Mouse (Mus musculus) kidney, adult 11 months (tissue): ENCODE data around the gene Smarcb1.
A peak's percentile ranks its signal among the peaks of the same experiment; 100 is the strongest.

Experiments
- DNase-seq: peaks from one replicate; pipeline ENCODE4 v3.0.0; 2022

Smarcb1 gene

DNA sequence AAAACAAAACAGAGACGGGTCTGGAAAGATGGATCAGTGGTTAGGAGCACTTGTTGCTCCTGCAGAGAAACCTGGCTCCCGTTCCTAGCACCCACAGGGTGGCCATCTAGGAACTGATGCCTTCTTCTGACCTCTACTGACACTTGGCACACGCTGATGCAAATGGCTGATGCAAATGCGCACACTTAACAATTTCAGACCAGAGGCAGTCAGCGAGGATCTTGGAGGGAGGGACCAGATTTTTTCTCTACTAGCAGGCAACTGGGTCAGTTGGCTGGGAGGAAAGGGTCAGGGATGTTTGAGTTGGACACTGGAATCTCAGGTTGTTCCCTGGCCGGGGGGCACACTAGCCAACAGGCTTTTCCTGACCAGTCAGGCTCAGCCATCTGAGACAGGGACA is 11.5 kb upstream of the Smarcb1 start, which contains the start of gene Chchd10:
TSS of gene Chchd10 (plus strand) at position 240 of the 400 bp plus-strand sequence.
- DNase-seq, result no peak

- no peak for DNase-seq
Observed at GRCm38 (mm10) chr10:75932081-75932678, 10.8 kb upstream of the Smarcb1 start.

DNA sequence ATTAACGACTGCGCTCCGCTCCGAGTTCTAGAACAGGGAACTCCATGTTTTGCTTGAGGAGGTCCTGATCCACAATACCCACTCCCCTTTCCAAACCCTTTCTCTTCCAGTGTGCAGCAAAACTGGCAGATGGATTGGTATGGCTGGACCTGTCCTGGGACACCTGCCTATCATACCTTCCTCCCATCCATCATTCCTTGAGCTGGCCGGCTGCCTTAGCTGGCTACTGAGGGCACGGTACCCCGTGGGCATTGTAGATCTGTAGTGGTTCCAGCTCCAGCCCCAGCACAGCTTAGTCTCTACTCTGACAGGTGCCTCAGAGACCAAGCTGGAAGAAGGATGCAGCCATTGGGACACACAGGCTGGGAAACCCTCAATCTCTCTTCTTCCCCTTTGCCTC is 9.9 kb upstream of the Smarcb1 start:
- DNase-seq, result no peak

DNA sequence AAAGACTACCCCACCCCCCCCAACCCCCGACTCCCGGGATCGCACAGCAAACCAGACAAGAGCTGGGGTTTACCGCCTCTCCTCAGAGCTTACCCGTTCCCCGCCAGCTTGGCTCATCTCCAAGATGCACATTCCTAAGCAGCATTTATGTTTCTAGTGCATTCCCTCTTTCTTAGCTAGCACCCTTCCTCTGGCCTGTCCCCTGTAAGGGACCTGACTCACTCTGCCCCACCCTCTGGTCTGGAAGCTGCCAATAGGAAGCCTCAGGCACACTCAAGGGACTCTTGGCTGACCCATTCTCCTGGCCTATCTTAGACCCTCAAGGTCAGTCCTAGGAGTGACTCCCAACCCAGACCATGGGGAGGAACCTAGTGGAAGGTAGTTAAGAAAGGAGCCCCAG is 8.9 kb upstream of the Smarcb1 start:
- DNase-seq, result no peak

- DNase-seq, result no peak
Observed at GRCm38 (mm10) chr10:75926396-75926795, 5.0 kb upstream of the Smarcb1 start.

DNA sequence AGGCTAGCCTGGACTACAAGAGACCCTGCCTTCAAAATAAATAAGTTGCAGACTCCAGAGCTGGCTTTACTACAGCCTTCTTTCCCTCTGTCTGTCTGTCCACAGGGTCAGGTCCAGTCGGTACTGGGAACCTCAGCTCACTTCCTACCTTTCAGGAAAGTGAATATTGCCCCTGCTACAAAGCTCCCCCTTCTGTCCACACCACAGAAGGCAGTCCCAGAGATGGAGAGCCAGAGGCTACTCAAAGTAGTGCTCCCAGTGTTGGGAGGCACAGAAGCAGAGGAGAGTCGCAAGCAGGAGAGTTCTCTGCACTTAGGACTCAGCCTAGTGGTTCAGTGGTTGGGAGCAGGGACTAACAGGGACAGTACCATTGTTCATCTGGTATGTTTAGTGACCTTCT is 2.9 kb upstream of the Smarcb1 start:
- DNase-seq, result no peak

DNA sequence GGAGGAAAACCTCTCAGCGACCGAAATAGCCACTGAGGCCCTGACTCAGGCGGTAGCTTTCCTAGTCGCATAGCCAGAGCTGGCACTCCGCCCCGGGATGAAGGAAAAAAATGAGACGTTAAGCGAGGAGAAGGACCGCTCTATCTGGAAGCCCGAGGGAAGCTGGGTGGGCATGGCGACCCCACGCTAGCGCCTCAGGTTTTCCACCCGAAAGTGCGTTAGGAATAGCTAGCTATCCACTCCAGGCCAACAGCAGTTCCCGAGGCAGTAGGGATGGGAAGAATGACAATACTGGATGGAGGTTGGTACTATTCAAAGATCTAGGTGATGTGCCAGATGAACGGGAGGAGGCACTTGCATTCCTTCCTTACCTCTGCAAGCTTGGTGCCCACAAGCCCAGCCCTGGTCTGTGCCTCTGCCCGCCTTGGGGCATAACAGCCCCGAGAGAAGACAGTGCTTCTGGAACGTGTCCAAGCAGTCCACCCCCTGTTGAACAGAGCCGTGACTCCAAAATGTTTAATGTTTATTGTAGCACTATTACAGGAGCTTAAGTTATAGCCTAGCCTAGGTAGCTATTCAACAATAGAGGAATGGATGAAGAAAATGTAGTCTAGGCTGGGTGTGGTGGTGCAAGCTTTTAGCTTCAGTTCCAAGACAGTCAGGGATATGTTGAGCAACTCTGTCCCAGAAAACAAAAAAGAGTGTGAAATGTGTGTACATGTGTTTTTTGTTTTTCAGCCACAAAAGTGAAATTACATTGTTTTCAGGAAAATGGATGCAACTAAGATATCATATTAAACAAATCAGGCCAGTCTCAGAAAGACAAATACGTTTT is 526 bp upstream of the Smarcb1 start:
- DNase-seq, result no peak

DNA sequence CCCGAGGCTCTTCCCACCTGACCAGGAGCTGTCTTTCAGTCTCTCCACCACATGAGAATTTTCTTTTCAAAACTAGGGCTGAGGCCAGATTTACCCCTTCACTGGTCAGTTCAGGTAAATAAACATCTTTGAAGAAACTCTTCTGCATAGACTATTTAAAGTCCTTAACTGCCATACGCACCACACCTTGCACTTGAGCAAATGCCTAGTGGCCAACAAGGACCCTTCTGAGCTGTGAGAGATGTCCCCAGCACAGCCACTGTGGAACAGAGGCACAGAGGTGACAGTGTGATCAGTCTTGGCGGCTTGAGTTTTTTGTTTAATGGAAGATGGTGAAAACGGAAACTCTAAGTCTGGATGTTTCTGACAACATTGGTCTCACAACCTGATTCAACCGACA is 2.4 kb downstream of the Smarcb1 start:
- no peak for DNase-seq

GRCm38 (mm10) chr10:75916840-75917239 is 4.6 kb downstream of the Smarcb1 start:
- DNase-seq, result no peak

DNA sequence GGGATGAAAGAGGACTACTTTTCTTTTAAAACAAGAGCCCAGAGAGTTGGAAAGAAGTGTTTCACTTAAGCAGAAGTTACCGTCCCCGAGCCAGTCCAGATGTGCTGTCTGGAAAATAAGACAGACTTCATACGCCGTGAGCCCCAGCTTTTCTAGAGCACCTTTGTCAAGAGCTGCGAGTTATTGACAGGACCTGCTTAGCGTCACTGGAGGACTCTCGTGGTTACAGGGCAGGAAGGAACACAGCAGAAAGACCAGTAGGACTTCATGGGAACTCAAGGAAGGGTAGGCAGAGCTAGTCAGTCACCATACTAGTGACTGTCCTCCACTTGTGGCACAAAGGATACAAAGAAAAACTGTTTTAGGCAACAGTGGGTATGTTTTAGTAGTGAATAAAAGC is 5.9 kb downstream of the Smarcb1 start:
- no peak for DNase-seq

- DNase-seq, result no peak
Observed at GRCm38 (mm10) chr10:75913013-75913589, 8.3 kb downstream of the Smarcb1 start.

DNA sequence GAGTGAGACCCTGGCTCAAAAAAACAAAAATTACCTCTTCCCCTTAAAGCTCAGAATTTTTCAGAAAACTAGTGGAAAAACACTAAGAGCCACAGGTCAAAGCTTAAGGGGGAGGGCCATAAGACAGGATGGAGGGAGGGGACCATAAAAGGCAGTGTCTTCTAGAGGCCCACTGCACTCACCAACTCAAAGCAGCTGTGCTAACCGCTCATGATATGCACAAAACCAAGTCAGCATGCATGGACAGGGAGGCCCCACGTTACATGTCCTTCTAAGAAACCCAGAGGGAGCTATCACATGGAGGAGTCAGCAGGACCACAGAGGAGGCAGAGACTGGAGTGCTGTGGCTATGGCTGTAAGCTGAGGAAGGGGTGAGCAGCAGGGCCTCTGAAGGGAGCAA is 10.7 kb downstream of the Smarcb1 start:
- DNase-seq, result no peak

DNA sequence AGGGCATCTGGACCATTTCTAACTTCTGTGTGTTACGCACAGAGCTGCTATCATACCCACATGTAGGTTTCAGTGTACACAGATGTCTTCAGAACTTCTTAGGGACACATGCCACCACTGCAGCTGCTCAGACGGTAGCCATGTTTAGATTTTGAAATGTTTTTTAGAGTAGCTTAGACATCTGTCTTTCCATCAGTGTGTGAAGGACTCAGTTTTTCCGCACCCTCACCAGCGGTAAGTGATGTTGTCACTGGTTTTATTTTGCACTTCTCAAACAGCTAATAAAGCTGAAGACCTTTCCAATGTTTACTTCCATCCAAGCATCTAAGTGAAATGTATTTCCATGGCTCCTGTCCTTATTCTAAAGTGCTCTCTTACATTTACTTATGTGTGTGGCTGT is 14.5 kb downstream of the Smarcb1 start:
- no peak for DNase-seq

DNA sequence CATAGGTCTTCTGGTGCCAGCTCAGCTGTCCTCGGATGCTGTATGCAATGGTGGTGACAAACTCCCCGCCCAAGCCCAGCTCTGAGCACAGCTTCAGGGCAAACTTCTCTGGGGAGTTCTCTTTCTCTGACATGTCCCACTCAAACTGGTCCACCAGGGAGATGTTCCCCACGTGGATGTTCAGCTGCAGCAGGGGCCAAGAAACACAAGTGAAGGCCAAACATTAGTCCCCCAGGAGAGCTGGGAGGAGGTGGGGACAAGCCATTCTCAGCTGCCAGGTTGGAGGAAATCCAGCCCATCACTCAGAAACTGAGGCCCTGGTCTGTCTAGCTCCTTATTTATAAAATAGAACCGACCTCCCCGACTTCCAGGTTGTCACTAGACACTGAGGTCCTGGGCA is 17.0 kb downstream of the Smarcb1 start:
- no peak for DNase-seq

DNA sequence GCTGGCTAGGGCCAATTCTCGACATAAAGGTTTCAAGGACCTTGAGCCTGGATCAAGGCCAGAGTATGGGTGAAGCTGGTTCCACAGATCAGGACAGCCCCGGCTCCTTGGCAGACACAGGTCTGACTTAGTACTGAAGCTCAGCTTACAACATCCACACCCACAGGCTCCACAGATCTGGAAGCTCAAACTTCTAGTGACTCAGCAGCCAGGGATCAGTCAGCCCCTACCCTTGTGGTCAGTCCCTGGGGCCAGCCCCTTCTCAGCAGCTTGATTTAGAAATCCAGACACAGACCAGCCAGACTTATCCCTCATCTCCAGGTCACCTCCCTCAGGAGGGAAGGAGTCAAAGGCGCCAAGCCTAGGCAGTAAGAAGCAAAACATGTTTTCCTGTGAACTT is 22.6 kb downstream of the Smarcb1 start:
- DNase-seq, result peak; percentile 62

- no peak for DNase-seq
Observed at GRCm38 (mm10) chr10:75898039-75898564, 23.3 kb downstream of the Smarcb1 start.

- DNase-seq, result peak; percentile 64
Observed at GRCm38 (mm10) chr10:75897373-75897772, 24.0 kb downstream of the Smarcb1 start.

- no peak for DNase-seq
Observed at GRCm38 (mm10) chr10:75896208-75896607, 25.2 kb downstream of the Smarcb1 start.

DNA sequence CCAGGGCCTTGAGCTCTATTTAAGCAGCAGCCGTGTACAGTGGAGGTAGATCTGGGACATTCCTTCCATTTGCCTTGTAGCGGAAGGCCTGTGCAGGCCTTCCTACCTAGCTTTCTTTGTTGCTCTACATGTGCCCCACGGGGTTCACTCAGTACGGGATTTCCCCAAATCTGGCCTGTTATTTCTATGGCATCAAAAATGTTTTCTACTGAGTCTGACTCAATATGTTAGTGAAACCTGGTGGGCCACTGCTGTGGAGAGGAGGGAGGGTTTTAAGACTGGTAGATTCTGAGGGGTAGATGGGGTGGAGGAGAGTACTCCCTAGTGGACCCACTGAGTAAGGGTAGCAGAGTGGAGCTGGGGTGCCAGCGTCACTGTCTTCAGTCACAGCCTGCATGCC is 25.7 kb downstream of the Smarcb1 start:
- DNase-seq, result no peak

DNA sequence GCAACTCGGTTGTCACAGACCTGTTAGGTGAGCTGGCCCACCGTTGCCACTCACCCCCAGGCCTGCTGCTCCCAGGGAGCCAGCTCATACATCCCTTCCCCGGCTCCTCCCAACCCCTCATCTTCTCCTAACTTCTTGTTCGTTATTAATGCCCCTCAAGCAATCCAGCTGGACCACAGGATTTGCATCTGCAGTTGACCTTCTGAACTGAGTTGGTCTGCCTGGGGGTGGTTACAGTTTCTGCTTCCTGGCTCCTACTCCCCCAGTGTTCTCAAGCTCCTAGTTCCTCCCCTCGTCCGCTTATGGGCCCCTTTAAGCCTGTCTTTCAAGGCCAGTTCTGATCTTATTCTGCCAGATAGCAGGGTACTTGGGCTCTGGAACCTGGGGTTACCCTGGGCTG is 26.8 kb downstream of the Smarcb1 start:
- DNase-seq, result no peak

DNA sequence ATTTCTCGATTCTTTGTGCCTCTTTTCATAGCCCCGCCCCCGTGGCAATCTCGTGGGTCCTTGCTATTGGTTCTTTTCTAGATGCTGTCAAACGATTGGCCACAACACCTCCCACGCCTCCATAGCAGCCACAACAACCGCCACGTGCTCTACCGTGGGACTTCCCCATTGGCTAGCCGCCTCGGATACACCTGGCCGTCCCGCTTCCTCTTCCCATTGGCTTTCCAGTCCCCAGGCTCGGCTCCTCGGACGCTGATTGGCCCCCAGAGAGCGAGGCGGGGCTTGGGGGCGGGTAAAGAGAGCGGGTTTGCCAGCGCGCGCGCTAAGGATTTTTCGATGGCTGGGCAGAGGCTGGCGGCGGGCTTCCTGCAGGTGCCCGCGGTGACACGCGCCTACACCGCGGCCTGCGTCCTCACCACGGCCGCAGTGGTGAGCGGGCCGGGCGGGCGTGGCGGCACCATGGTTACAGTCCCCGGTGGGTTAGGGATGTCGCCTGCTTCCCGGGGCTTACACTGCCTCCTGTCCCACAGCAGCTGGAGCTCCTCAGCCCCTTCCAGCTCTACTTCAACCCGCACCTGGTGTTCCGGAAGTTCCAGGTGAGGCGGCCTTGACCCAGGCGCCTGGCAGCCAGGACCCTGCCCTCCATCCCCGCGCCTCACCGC is 28.2 kb downstream of the Smarcb1 start, which contains the start of gene Derl3:
TSS of gene Derl3 (plus strand) at position 325 of the 662 bp plus-strand sequence.
- peak; percentile 99 for DNase-seq

- no peak for DNase-seq
Observed at GRCm38 (mm10) chr10:75889406-75890153, 31.8 kb downstream of the Smarcb1 start.
